Mouse (Mus musculus) right cerebral cortex, postnatal 10 days (tissue): Measurements from ENCODE around the gene Insc.

Experiments
- DNase-seq, 2 experiments: peaks; one replicate each; pipeline ENCODE4 v3.0.0; 2021; ENCODE audit warnings: low spot score in 2 of 2

Gene Insc

DNA sequence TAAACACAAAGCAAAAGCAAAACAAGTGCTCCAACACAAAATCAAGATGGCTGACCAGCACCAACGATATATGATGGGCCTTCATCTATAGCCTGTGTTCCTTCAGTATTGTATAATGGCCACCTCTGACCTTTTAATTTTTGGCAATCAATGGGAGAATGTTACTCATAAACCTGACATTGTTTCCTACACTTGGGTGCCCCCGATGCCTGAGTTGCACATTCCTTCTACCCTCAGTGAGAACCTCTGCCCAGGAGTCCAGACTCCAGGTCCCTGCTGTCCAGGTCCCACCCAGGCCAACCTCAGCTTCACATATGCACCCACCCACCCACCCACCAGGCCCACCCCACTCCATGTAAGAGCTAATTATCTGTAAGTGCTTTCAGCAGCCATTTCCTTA lies 79.2 kb downstream of the Insc start:
- no peak for DNase-seq

DNA sequence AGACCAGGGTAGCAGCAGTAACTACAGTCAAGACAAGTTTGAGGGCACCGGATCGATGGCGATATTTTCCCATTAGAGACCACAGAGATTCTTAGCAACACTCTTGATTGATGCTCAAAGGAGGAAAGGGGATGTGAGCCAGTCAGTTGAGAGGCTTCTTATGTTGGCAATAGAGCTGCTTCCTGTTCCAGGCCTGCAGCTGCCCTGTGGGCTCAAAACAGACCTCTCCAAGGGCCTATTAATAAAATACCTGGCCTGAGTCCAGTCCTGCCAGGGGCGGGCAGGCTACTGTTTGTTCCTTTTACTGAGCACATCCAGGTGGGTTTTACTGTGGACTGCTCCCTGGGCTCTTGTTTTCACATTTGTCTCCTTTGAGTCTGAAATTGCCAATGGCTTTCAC lies 83.9 kb downstream of the Insc start:
- DNase-seq, result no peak

DNA sequence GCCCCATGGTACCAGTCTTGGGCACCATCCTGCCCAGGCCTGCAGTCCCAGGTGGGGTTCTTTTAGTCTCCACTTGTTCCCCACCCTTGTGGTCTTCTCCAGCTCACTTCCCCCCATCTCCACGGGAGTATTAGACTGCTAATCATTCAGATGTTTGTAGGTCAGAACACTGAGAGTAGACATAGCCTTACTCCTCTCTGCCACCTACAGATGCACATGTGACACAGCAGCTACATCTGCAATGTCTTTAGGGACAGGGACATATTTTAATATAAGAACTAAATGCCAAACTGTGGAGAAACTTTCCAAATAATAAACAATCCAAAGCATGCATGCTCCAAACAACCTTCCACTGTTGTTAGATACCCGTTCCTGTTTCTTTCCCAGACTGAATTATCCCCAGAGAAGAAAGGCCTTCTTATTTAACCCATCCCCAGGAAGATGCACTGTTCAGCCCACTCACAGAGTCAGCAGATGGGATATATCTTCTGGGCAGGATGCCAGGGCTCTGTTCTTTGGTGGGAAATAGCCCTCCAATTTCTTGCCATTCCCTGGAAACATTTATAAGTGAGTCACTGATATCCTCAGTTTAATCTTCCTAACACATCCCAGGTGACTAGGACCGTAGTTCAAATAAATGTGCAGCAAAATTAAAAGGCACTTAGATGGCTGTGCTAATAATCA lies 88.9 kb downstream of the Insc start:
- DNase-seq, result peak; percentile 68 to 71

GRCm38 (mm10) chr7:114834504-114834903 lies 91.0 kb downstream of the Insc start:
- DNase-seq, result no peak

DNA sequence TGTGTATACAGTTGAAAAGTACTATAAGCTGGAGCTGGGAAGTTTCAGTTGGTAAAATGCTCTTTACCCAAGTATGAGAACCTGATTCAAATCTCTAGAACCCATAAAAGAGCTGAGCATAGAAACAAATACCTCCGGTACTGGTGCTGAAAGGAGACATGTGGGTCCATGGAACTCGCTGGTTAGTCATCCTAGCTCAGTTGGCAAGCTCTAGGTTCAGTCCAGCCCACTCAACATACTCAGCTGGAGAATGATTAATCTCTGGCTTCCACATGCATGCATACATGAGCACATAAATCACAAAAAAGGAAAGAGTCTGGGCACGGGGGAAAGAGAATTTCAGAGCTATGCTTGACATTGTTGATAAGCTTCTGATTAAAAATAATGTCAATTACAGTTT lies 93.8 kb downstream of the Insc start:
- DNase-seq, result no peak

DNA sequence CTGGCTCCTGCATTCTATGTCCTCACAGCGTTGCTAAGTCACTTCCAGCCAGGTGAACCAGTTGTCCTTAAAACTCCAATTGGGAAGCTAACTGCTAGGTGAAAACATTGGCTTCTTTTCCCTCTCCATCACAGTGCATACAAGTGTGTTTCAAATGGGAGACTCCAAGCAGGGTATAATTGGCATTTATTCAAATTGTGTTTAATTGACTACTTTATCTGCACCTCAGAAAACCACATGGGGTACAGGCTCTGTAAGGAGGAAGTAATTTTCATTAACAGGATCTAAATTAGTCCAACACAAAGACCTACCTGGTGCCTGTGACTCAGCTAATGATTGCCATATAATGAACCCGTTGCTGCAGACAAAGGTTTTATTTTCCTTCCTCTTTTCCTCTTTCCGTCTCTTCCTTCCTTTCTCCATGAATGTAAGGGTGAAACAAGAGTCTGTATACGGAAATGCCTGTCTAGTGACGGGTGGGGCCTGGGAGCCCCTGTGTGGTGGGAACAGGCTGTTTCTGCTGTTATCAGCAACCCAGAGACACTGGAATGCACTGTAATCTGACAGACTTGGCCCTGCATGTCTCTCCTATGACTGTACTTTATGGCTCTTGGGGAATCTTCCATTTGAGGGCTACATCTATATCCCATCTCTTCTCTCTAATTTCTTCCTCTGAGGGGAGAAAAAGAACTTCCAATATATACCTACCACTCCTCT lies 96.7 kb downstream of the Insc start:
- no peak for DNase-seq

DNA sequence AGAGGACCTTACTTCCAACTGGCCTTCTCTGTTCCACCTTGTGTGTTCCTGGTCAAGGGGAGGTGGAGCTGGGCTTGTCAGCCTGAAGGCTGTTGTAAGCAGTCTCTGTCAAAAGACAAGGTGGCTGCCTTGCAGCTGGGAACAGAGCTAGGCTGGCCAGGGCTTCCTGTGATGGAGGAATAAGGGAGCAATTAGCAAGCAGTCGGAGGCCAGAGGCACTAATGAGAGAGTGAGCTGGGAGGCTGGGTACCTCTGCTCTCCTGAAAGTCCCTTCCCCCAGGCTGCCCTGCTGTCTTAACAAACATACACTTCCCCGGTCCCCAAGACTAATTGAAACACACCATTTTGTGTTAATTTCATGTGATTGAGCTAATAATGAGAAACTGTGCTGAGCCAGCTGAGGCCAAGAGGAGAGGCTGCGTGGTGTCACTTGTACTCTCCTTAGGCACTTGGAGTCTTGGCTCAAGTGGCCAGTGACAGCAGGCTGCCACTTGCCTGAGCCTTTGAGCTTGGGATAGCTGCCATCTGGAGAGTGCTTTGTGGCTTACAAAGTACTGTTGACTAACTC lies 99.2 kb downstream of the Insc start:
- DNase-seq, result peak; percentile 38 to 49

DNA sequence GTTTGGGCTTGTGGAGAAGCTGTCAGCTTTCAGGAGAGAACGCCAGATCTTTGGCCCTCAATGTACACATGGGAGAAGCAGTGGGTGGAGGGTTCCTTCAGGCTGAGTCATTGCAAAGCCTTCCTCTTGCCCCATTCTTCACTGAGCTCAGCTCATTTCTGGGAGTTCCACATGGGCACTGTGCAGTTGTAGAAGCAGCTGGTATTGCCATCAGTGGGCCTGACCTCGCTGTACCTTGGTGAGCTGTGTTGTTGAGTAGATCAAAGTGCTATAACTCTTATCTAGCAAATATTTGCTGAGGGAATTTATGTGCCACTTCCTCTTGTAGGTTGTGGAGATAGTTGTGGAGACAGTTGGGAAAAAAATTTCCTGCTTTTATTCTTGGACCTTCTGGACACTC lies 103.7 kb downstream of the Insc start:
- no peak for DNase-seq

GRCm38 (mm10) chr7:114852387-114852786 lies 108.9 kb downstream of the Insc start:
- no peak for DNase-seq

DNA sequence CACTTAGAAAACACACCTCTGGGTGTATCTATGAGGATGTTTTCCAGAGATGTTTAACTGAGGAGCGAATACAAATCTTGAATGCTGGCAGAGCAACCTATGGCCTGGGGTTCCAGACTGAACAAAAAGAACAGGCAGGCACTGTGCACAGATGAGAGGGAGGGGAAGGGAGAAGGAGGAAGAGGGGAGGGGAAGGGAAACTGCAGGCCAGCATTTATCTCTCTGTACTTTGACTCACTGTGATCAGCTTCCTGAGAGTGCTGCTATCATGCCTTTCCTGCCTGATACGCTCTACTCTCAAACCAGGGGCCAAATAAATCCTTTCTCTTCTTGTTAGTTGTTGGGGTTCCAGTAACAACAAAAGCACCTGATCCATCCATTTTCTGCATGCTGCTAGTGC lies 110.7 kb downstream of the Insc start:
- no peak for DNase-seq

DNA sequence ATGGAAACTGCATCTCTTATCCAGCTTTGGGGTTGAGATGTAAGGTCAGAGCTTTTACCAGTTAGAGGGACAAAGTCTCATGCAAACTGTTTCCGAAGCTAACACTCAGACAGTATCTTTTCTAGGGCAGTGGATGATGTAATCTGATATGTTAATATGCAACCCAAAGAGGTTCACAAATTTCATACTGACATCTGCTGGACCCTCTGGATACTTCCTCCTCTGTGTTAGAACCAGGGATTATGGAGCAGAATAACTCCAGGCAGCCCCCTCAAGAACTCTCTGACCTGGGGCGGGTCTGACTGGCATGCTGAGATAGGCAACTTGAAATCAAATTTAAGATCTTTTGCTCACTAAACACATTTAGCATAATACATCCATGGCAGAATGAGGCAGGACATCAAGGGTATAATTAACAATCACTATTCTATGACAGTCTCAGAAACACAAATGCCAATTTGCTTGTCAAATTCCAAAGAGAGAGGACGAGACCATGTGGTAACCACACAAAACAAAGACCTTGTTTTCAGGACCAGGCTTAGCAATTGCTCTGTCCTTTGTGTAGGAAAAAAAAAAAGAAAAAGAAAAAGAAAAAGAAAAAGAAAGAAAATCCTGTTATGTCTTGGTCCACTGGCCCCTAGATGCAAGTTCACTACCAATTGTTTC lies 117.5 kb downstream of the Insc start:
- DNase-seq, result no peak

DNA sequence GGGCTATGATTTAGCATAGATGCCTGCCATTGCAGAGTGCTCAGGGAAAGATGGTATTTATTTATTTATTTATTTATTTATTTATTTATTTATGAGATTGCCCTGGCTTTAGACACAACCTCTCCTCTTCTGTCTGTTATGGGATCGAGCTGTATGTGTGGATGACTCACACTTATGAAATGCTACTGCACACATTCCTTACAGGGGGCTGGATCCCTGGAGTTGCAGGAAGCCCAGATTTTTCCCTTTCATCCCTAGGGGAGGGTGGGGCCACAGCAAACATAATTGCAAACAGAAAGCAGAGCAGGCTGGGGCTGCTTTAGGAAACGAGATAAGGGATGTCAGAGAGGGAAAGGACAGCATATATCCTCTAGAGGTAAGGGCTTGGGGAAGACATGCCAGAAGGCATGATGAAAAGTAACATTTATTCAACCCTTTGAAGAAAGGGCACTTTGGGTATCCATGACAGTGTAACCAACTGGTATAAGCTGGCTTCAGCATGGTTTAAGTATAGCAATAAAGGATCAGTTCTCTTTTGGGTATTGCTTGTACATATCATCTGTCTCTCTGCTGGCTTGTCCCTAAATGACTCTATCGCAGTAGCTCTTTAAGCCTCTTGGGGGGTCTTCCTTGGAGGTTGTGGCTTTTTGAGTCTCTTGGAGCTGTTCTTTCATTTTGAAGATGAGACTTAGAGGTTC lies 130.0 kb downstream of the Insc start:
- DNase-seq, result no peak

- DNase-seq, result peak; percentile 84 to 87
These were observed 130.5 kb downstream of the Insc start for GRCm38 (mm10) chr7:114874032-114874441.

GRCm38 (mm10) chr7:114874579-114874978 lies 131.1 kb downstream of the Insc start:
- no peak for DNase-seq

DNA sequence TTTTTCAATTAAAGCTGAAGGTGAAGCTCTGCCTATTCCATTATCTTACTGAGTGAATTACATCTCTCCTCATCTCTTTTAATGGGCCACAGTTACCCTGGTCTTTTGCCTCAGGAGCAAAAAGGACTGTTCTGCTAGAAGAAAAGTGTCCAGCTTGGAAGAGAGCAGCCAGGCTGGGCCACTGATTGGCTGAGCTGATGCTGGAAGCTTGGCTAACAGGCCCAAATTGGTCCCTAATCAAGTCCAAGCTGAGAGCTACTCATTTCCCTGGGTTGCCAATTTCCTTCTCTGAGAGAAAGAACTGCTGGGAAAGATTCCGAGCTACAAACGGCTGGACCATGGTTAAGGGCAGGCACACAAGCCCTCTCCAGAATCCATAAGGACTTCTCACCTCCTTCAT lies 140.1 kb downstream of the Insc start:
- DNase-seq, result peak; percentile 54 to 76

DNA sequence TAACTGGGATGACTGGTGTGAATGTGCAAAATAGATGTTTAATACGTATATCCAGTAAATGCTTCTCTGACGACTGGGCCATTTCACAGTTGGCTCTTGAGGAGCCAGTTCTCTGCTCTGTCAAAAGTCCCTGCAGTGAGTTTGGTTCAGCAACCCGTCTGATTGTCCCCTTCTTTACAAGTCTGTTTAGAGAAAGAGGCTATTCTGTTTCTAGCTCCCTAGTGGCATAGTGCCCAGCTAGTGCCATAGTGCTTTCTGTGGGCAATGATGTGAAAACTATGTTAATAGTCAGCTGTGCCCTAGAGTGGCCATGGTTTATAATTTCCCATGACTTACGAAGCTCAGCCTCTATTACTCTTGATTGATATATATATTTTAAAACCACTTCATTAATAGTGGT lies 143.4 kb downstream of the Insc start:
- DNase-seq, result peak; percentile 61 to 62

GRCm38 (mm10) chr7:114890215-114890614 lies 146.7 kb downstream of the Insc start:
- no peak for DNase-seq

DNA sequence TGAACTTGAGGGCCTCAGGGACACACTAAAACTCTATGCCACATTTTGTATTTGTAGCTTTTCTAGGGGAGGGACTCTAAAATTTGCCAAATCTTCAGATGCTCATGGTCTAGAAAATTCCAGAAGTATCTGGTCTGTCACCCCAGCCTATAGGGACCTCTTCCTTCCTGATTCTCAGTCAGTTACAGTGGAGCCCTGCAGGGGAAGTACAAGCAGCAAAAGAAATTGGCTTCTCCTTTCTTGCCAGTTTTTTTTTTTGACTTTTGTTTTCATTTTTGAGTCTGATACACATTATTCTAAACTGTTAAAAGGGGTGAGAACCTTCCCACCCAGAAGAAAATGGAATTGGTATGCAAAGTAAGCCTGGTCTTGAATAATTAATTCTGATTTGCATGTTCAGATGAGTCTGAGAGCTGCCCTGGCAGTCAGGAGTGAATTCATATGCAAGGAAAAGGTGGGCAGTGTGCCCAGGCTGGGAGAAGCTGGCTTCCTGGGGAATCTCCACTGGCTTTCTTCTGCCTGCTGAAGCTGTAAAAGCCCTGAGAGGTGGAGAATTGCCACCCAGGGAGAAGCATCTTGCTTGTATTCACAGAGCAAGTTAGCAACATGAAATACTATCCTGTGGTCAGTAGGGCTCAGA lies 149.2 kb downstream of the Insc start:
- DNase-seq, result peak; percentile 90

- no peak for DNase-seq
These were observed 150.4 kb downstream of the Insc start for GRCm38 (mm10) chr7:114893889-114894288.

DNA sequence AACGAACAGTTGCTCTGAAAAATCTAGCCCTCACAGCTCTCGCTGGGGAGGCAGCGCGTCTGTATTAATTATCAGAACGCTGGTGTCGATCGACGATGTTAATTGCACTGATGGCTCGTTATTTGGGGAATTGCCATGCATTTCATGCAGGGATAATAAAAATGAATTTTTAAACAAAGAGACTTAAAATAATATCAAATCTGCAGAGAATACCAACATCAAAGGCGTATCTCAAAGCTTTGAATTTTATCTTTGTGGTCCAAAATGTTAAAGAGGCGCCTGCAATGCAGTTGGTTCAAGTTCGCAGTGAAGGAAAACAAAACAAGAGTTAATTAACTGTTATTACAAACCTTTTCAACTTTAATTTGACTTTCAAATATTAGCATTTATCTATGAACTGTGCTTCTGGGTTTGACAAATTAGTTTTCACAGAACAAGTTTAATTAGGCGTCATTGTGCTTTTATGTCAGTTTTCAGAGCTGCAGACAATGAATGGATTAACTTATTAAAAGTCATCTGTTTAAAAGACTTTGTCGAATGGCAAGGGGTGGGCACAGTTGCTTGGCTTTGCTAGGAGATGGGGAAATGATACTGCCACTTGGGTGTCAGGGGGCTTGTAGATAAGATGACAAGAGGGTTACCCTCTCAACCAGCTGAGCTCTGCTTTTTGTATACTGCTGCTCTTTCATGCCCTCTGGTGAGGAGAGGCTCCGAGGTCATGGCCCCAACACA lies 153.6 kb downstream of the Insc start:
- DNase-seq, result no peak
